Mouse (Mus musculus) hindbrain, embryonic 13.5 days (tissue): ENCODE data around the gene Yipf1. TPM values are rescaled to one million over a fixed set of nuclear protein-coding genes. Genes with fewer than 3 reads are reported as not detected.

ENCODE experiments used
- ATAC-seq: fragments of 200-750 bp; cut with Nextera tagmentation; 2 replicates; pipeline ENCODE4 v1.8.0; 2017; ENCODE audit warnings: moderate TSS enrichment; ENCODE audit not compliant: low FRiP score
- H3K27ac ChIP-seq: fragments of 300-500 bp; sonication (generic); 2 replicates; pipeline ENCODE4 v1.5.1; 2015; ENCODE audit warnings: inconsistent platforms, mild to moderate bottlenecking, moderate library complexity
- H3K27me3 ChIP-seq: fragments of 300-500 bp; sonication (generic); 2 replicates; pipeline ENCODE4 v1.6.1; 2015; ENCODE audit warnings: mild to moderate bottlenecking, inconsistent platforms
- H3K36me3 ChIP-seq: fragments of 300-500 bp; sonication (generic); 2 replicates; pipeline ENCODE4 v1.6.1; 2015; ENCODE audit warnings: mild to moderate bottlenecking, inconsistent platforms
- H3K4me1 ChIP-seq: fragments of 300-500 bp; sonication (generic); replicated peaks from 2 replicates; pipeline ENCODE4 v1.6.1; 2015; ENCODE audit warnings: inconsistent platforms
- H3K4me2 ChIP-seq: fragments of 300-500 bp; sonication (generic); 2 replicates; pipeline ENCODE4 v1.6.1; 2015; ENCODE audit warnings: inconsistent platforms, mild to moderate bottlenecking, moderate library complexity
- H3K4me3 ChIP-seq: fragments of 300-500 bp; sonication (generic); 2 replicates; pipeline ENCODE4 v1.5.1; 2015; ENCODE audit warnings: mild to moderate bottlenecking, inconsistent platforms
- H3K9ac ChIP-seq: fragments of 300-500 bp; sonication (generic); 2 replicates; pipeline ENCODE4 v1.6.1; 2015; ENCODE audit warnings: mild to moderate bottlenecking, inconsistent platforms
- H3K9me3 ChIP-seq: fragments of 300-500 bp; sonication (generic); 2 replicates; pipeline ENCODE4 v1.6.1; 2016; ENCODE audit warnings: inconsistent platforms
- WGBS: fragments of 180-500 bp; shearing (Covaris S2); methylation state at CpG from one replicate; pipeline ENCODE4 v1.1.7; 2015; 5-methylcytosine and 5-hydroxymethylcytosine counted together
- polyA plus RNA-seq: library from polyadenylated mRNA; unstranded; fragments of >200 nt; fragmentation: Nextera tagmentation; extraction: Ambion mirVana; gene quantifications from 2 replicates; pipeline ENCODE4 v1.2.1, GENCODE M21; 2015

Gene Yipf1
- polyA plus RNA-seq: 61.4 and 67.3 TPM in 2 replicates

GRCm38 (mm10) chr4:107313690-107314478, at the start of gene Yipf1:
TSS of gene Yipf1 (plus strand) at chr4:107314363.
- H3K4me2 ChIP-seq: peak within 1 kb of the TSS; percentile 73
- H3K9me3 ChIP-seq: no peaks in the 10 kb centered on the region
- 1% methylated on average over 29 of the region's 29 CpGs for WGBS
- peak within 1 kb of the TSS; percentile 67 for H3K4me3 ChIP-seq
- peaks cover 29% of the 10 kb centered on the region for H3K36me3 ChIP-seq
- H3K27ac ChIP-seq: peak within 1 kb of the TSS; percentile 73
- H3K27me3 ChIP-seq: no peaks in the 10 kb centered on the region
- H3K4me1 ChIP-seq: peaks cover 15% of the 10 kb centered on the region
- peak; percentile 96 for ATAC-seq
- peak within 1 kb of the TSS; percentile 78 for H3K9ac ChIP-seq

GRCm38 (mm10) chr4:107273683-107274082, 40.5 kb upstream of the Yipf1 start:
- 87% methylated on average over 4 of the region's 4 CpGs for WGBS
- H3K9ac ChIP-seq: no peak overlapping the region
- no peak for ATAC-seq
- peaks cover 20% of the 10 kb centered on the region for H3K36me3 ChIP-seq
- no peaks in the 10 kb centered on the region for H3K27me3 ChIP-seq
- no peak overlapping the region for H3K4me2 ChIP-seq
- H3K4me3 ChIP-seq: no peak overlapping the region
- peaks cover 6% of the 10 kb centered on the region for H3K4me1 ChIP-seq
- no peak overlapping the region for H3K27ac ChIP-seq
- no peaks in the 10 kb centered on the region for H3K9me3 ChIP-seq

- H3K36me3 ChIP-seq: peaks cover 20% of the 10 kb centered on the region
- H3K27ac ChIP-seq: no peak overlapping the region
- H3K27me3 ChIP-seq: no peaks in the 10 kb centered on the region
- no peak overlapping the region for H3K9ac ChIP-seq
- H3K4me3 ChIP-seq: no peak overlapping the region
- H3K9me3 ChIP-seq: no peaks in the 10 kb centered on the region
- ATAC-seq: no peak
- H3K4me2 ChIP-seq: no peak overlapping the region
- 83% methylated on average over 5 of the region's 5 CpGs for WGBS
- peaks cover 8% of the 10 kb centered on the region for H3K4me1 ChIP-seq
Measured at GRCm38 (mm10) chr4:107274511-107274910, 39.7 kb upstream of the Yipf1 start.

GRCm38 (mm10) chr4:107278188-107278707, 35.9 kb upstream of the Yipf1 start:
- no peak for ATAC-seq

GRCm38 (mm10) chr4:107280843-107281475, 33.2 kb upstream of the Yipf1 start:
- Histone ChIP-seq H3K4me2 (no peak overlapping the region), H3K27ac (no peak overlapping the region), H3K9me3 (no peaks in the 10 kb centered on the region), H3K4me3 (no peak overlapping the region), H3K27me3 (no peaks in the 10 kb centered on the region), H3K36me3 (peaks cover 24% of the 10 kb centered on the region), H3K4me1 (peaks cover 8% of the 10 kb centered on the region), H3K9ac (no peak overlapping the region)
- ATAC-seq: no peak
- WGBS: 83% methylated on average over 7 of the region's 7 CpGs

More at GRCm38 (mm10) chr4:107278188-107278707, 35.9 kb upstream of the Yipf1 start:
- WGBS: 11% methylated on average over 8 of the region's 8 CpGs
- Histone ChIP-seq H3K27me3 (no peaks in the 10 kb centered on the region), H3K4me1 (peaks cover 8% of the 10 kb centered on the region), H3K4me2 (no peak overlapping the region), H3K36me3 (peaks cover 37% of the 10 kb centered on the region), H3K27ac (peak overlapping the region; percentile 52), H3K9me3 (no peaks in the 10 kb centered on the region), H3K4me3 (no peak overlapping the region), H3K9ac (no peak overlapping the region)

- Histone ChIP-seq H3K27ac (no peak overlapping the region), H3K4me1 (no peaks in the 10 kb centered on the region), H3K9ac (no peak overlapping the region), H3K36me3 (peaks cover 15% of the 10 kb centered on the region), H3K4me2 (no peak overlapping the region), H3K4me3 (no peak overlapping the region), H3K9me3 (no peaks in the 10 kb centered on the region), H3K27me3 (no peaks in the 10 kb centered on the region)
- 81% methylated on average over 3 of the region's 3 CpGs for WGBS
- ATAC-seq: no peak
Measured at GRCm38 (mm10) chr4:107285446-107286200, 28.5 kb upstream of the Yipf1 start.

- no peak overlapping the region for H3K4me2 ChIP-seq
- no peak overlapping the region for H3K27ac ChIP-seq
- H3K4me1 ChIP-seq: no peaks in the 10 kb centered on the region
- H3K9me3 ChIP-seq: no peaks in the 10 kb centered on the region
- H3K9ac ChIP-seq: no peak overlapping the region
- ATAC-seq: no peak
- WGBS: 93% methylated on average over 8 of the region's 8 CpGs
- peaks cover 9% of the 10 kb centered on the region; the same call in 1 of the 2 replicates for H3K36me3 ChIP-seq
- no peaks in the 10 kb centered on the region for H3K27me3 ChIP-seq
- no peak overlapping the region for H3K4me3 ChIP-seq
Measured at GRCm38 (mm10) chr4:107286386-107286785, 27.8 kb upstream of the Yipf1 start.

- H3K4me2 ChIP-seq: no peak overlapping the region
- no peaks in the 10 kb centered on the region for H3K9me3 ChIP-seq
- no peak for ATAC-seq
- H3K4me3 ChIP-seq: no peak overlapping the region
- no peaks in the 10 kb centered on the region for H3K27me3 ChIP-seq
- H3K4me1 ChIP-seq: no peaks in the 10 kb centered on the region
- no peak overlapping the region for H3K27ac ChIP-seq
- H3K9ac ChIP-seq: no peak overlapping the region
- WGBS: 88% methylated on average over 2 of the region's 2 CpGs
- peaks cover 6% of the 10 kb centered on the region; the same call in 1 of the 2 replicates for H3K36me3 ChIP-seq
Measured at GRCm38 (mm10) chr4:107287517-107287916, 26.6 kb upstream of the Yipf1 start.

- H3K4me3 ChIP-seq: no peak overlapping the region
- no peaks in the 10 kb centered on the region for H3K9me3 ChIP-seq
- no peaks in the 10 kb centered on the region for H3K36me3 ChIP-seq
- H3K9ac ChIP-seq: no peak overlapping the region
- no peak for ATAC-seq
- no peak overlapping the region for H3K4me2 ChIP-seq
- no peaks in the 10 kb centered on the region for H3K27me3 ChIP-seq
- WGBS: 82% methylated on average over 7 of the region's 7 CpGs
- no peaks in the 10 kb centered on the region for H3K4me1 ChIP-seq
- H3K27ac ChIP-seq: no peak overlapping the region
Measured at GRCm38 (mm10) chr4:107291611-107292272, 22.4 kb upstream of the Yipf1 start.

GRCm38 (mm10) chr4:107292273-107292662, 21.9 kb upstream of the Yipf1 start:
- no peaks in the 10 kb centered on the region for H3K4me1 ChIP-seq
- no peak overlapping the region for H3K9ac ChIP-seq
- no peaks in the 10 kb centered on the region for H3K9me3 ChIP-seq
- H3K27ac ChIP-seq: no peak overlapping the region
- H3K27me3 ChIP-seq: no peaks in the 10 kb centered on the region
- H3K4me3 ChIP-seq: no peak overlapping the region
- no peak overlapping the region for H3K4me2 ChIP-seq
- WGBS: 72% methylated on average over 4 of the region's 4 CpGs
- ATAC-seq: no peak
- H3K36me3 ChIP-seq: no peaks in the 10 kb centered on the region

GRCm38 (mm10) chr4:107298071-107298606, 16.0 kb upstream of the Yipf1 start:
- 86% methylated on average over 8 of the region's 8 CpGs for WGBS
- no peaks in the 10 kb centered on the region for H3K36me3 ChIP-seq
- H3K4me2 ChIP-seq: no peak overlapping the region
- no peaks in the 10 kb centered on the region for H3K27me3 ChIP-seq
- no peak overlapping the region for H3K27ac ChIP-seq
- H3K4me3 ChIP-seq: no peak overlapping the region
- no peak for ATAC-seq
- no peaks in the 10 kb centered on the region for H3K9me3 ChIP-seq
- H3K4me1 ChIP-seq: no peaks in the 10 kb centered on the region
- no peak overlapping the region for H3K9ac ChIP-seq
